Mouse (Mus musculus) cerebellum, adult 2 months (tissue): ENCODE data around the gene Rnase2a. TPM values are rescaled to one million over a fixed set of nuclear protein-coding genes. Genes with fewer than 3 reads are reported as not detected.
A peak's percentile ranks its signal among the peaks of the same experiment; 100 is the strongest.
"Not testable (repeated sequence)": the region's sequence is repeated elsewhere in the genome, so short reads cannot be mapped to it uniquely, and the experiment has no call there.

Source experiments
- DNase-seq, 2 experiments: peaks; one replicate each; pipeline ENCODE4 v3.0.0; 2021
- H3K27ac ChIP-seq: fragments of 200-500 bp; 2 replicates; pipeline ENCODE4 v1.5.1; 2012; ENCODE audit warnings: low read length, control low read depth, inconsistent platforms; ENCODE audit not compliant: insufficient read depth
- H3K27me3 ChIP-seq: fragments of 200-500 bp; 2 replicates; pipeline ENCODE4 v1.6.1; 2012; ENCODE audit warnings: inconsistent platforms, mild to moderate bottlenecking, low read length, moderate library complexity; ENCODE audit not compliant: control insufficient read depth, insufficient read depth
- H3K4me1 ChIP-seq: fragments of 200-500 bp; 2 replicates; pipeline ENCODE4 v1.6.1; 2011; ENCODE audit warnings: low read length; ENCODE audit not compliant: control insufficient read depth, insufficient read depth
- H3K4me3 ChIP-seq: fragments of 200-500 bp; replicated peaks from 2 replicates; pipeline ENCODE3; 2011; ENCODE audit warnings: mild to moderate bottlenecking, low read depth, low read length, control low read depth; ENCODE audit not compliant: insufficient read depth
- CTCF ChIP-seq: fragments of 200-500 bp; IDR thresholded peaks from 2 replicates; pipeline ENCODE4 v1.5.1; 2011; ENCODE audit warnings: low read depth, mild to moderate bottlenecking, control low read depth, low read length, moderate library complexity, borderline replicate concordance; ENCODE audit not compliant: insufficient read depth
- POLR2A ChIP-seq: fragments of 200-500 bp; IDR thresholded peaks from 2 replicates; pipeline ENCODE4 v1.6.1; 2011; ENCODE audit warnings: low read length, control low read depth, borderline replicate concordance; ENCODE audit not compliant: insufficient read depth
- WGBS: fragments of 180-500 bp; shearing (Covaris S2); methylation state at CpG from one replicate; pipeline ENCODE4 v1.1.7; 2018; 5-methylcytosine and 5-hydroxymethylcytosine counted together
- polyA plus RNA-seq: library from polyadenylated mRNA; depleted of rRNA; stranded (reverse); fragments of >200 nt; gene quantifications from 2 replicates; pipeline ENCODE4 v1.2.3, GENCODE M21; 2012; rRNA removed

The Rnase2a gene
- polyA plus RNA-seq, 1 experiment, result not detected

GRCm38 (mm10) chr14:51253569-51253968 is 2.3 kb downstream of the Rnase2a start:
- Histone ChIP-seq H3K4me3 (no peak overlapping the region), H3K4me1 (no peaks in the 10 kb centered on the region), H3K27ac (no peak overlapping the region), H3K27me3 (no peaks in the 10 kb centered on the region)
- no peak for DNase-seq
- WGBS, result 90% methylated on average over 1 of the region's 1 CpGs
- TF ChIP-seq POLR2A (no peak), CTCF (no peak)

GRCm38 (mm10) chr14:51252206-51252605 is 3.7 kb downstream of the Rnase2a start:
- DNase-seq, H3K4me1 ChIP-seq, H3K27ac ChIP-seq, H3K27me3 ChIP-seq, H3K4me3 ChIP-seq: not testable (repeated sequence)

- no peak for TF ChIP-seq POLR2A
- TF ChIP-seq CTCF, result no peak
- Histone ChIP-seq H3K4me3 (no peak overlapping the region), H3K27ac (no peak overlapping the region), H3K27me3 (no peaks in the 10 kb centered on the region), H3K4me1 (no peaks in the 10 kb centered on the region)
- 75% methylated on average over 3 of the region's 3 CpGs for WGBS
- DNase-seq, result no peak
Measured at GRCm38 (mm10) chr14:51250348-51250747, 5.6 kb downstream of the Rnase2a start.

- Histone ChIP-seq H3K27ac (no peak overlapping the region), H3K27me3 (no peaks in the 10 kb centered on the region), H3K4me1 (no peaks in the 10 kb centered on the region), H3K4me3 (no peak overlapping the region)
- DNase-seq, result no peak
- WGBS, result 84% methylated on average over 1 of the region's 1 CpGs
- TF ChIP-seq CTCF, result no peak
- TF ChIP-seq POLR2A, result no peak
Measured at GRCm38 (mm10) chr14:51247736-51248135, 8.2 kb downstream of the Rnase2a start.

- DNase-seq, result peak in 1 of 2 experiments; percentile 13
- Histone ChIP-seq H3K4me1 (no peaks in the 10 kb centered on the region), H3K4me3 (no peak overlapping the region), H3K27ac (no peak overlapping the region), H3K27me3 (no peaks in the 10 kb centered on the region)
- TF ChIP-seq POLR2A (no peak), CTCF (no peak)
Measured at GRCm38 (mm10) chr14:51240899-51241298, 15.0 kb downstream of the Rnase2a start.

- DNase-seq, H3K27ac ChIP-seq, H3K27me3 ChIP-seq, H3K4me3 ChIP-seq, H3K4me1 ChIP-seq: not testable (repeated sequence)
- 66% methylated on average over 1 of the region's 1 CpGs for WGBS
Measured at GRCm38 (mm10) chr14:51237488-51237887, 18.4 kb downstream of the Rnase2a start.

GRCm38 (mm10) chr14:51229657-51230056 is 26.3 kb downstream of the Rnase2a start:
- not testable (repeated sequence) for H3K4me1 ChIP-seq, H3K27me3 ChIP-seq, H3K4me3 ChIP-seq, DNase-seq, H3K27ac ChIP-seq
- 66% methylated on average over 4 of the region's 4 CpGs for WGBS

GRCm38 (mm10) chr14:51220075-51220474 is 35.8 kb downstream of the Rnase2a start:
- not testable (repeated sequence) for H3K4me3 ChIP-seq, H3K27ac ChIP-seq, DNase-seq, H3K27me3 ChIP-seq, H3K4me1 ChIP-seq
- 92% methylated on average over 3 of the region's 3 CpGs for WGBS

Other genes starting within 250 kb of the Rnase2a start
- not detected in 2 replicates for gene Rnase10, start 248.4 kb downstream of the Rnase2a start, polyA plus RNA-seq
- gene Rnase9, start 214.2 kb downstream of the Rnase2a start, polyA plus RNA-seq, result not detected in 2 replicates
- not detected in 2 replicates for gene Rnase11, start 205.9 kb downstream of the Rnase2a start, polyA plus RNA-seq
- gene Rnase12, start 198.5 kb downstream of the Rnase2a start, polyA plus RNA-seq, result not detected in 2 replicates
- gene Olfr750, start 181.7 kb downstream of the Rnase2a start, polyA plus RNA-seq, result not detected in 2 replicates
- 11.5 and 12.4 TPM in 2 replicates for gene Rnase4, start 165.0 kb downstream of the Rnase2a start, polyA plus RNA-seq
- 2.9 TPM in 2 replicates for gene Ang, start 165.0 kb downstream of the Rnase2a start, polyA plus RNA-seq
- gene Eddm3b, start 141.7 kb downstream of the Rnase2a start, polyA plus RNA-seq, result not detected in 2 replicates
- 0.61 and 0.81 TPM in 2 replicates for gene Rnase6, start 132.2 kb downstream of the Rnase2a start, polyA plus RNA-seq
- 3.3 and 4.1 TPM in 2 replicates for gene Rnase1, start 109.3 kb downstream of the Rnase2a start, polyA plus RNA-seq
- gene Rnase2b, start 93.9 kb downstream of the Rnase2a start, polyA plus RNA-seq, result not detected in 2 replicates
- gene Ang2, start 57.0 kb downstream of the Rnase2a start, polyA plus RNA-seq, result not detected in 2 replicates
- gene Ear14, start 52.7 kb downstream of the Rnase2a start, polyA plus RNA-seq, result not detected in 2 replicates
- not detected in 2 replicates for gene Gm7247, start 105.6 kb upstream of the Rnase2a start, polyA plus RNA-seq
- not detected in 2 replicates for gene Vmn2r88, start 154.7 kb upstream of the Rnase2a start, polyA plus RNA-seq
- not detected in 2 replicates for gene Vmn2r89, start 195.7 kb upstream of the Rnase2a start, polyA plus RNA-seq